Mouse (Mus musculus) MN1 (cell line): Measurements from ENCODE around the gene Eftud2.

ENCODE experiments used
- DNase-seq: peaks from one replicate; pipeline ENCODE4 v3.0.0-alpha.2; 2016; ENCODE audit warnings: low spot score

Eftud2 gene

GRCm38 (mm10) chr11:102880585-102881313, at the start of gene Eftud2, which contains the start of gene Ccdc103:
TSS of gene Eftud2 (minus strand) at chr11:102880985.
TSS of gene Ccdc103 (plus strand) at chr11:102881204.
- DNase-seq, result peak; percentile 92

DNA sequence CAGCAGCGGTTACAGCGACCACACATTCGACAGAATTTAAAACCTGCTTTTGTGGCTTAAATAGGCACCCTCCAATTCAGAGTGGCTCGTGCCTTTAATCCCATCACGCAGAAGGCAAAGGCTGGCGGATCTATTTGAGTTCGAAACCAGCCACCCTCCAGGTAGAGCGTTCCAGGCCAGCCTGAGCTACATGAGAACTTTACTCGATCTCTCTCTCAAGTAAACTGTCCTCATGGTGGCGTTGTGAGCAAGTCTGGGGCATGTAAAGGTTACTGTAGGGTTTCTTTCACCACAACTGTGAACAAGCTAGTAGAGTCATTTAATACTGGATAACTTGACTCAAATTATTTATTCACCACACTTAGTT, 44.5 kb upstream of the Eftud2 start:
- DNase-seq, result peak; percentile 74

GRCm38 (mm10) chr11:102924557-102925350, 44.0 kb upstream of the Eftud2 start, which contains the start of gene Kif18b:
TSS of gene Kif18b (minus strand) at chr11:102925124.
- DNase-seq, result peak; percentile 97

DNA sequence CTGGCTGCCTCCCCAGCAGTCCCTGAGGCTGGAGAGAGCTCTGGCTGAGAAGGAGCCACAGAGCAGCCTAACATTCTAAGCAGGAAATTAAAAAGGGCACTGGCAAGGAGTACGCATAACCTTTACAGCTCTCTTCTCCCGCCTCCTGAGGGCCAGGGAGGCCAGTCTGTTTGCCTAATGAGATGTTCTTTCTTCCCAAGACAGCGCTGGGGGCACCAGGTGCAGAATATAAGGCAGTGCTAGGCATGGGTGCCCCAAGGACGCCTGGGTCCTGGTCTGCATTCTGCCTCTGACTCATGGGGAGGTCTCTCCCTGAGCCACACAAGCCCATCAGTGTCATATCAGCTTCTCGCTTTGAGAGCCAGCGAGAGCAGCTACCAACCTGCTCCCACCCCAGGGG, 40.7 kb upstream of the Eftud2 start:
- DNase-seq, result peak; percentile 43

GRCm38 (mm10) chr11:102918077-102918476, 37.3 kb upstream of the Eftud2 start:
- DNase-seq, result no peak

DNA sequence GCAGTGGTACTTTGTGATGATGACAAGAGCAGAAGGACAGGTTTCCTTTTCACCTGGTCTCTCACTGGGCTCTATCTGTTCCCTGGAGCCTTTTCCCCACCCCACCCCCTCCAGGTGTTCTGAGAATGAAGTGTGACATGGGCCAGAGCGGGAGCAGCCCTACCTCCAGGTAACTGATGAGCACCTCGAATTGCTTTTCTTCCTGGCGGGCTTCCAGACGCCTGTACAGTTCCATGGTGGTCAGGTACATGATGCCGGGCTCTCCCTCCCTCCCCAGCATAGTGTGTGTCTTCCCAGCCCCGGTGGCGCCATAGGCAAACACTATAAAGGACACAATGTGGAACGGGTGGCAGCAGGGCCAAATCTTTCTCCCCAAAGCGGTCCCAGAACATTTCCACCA, 34.6 kb upstream of the Eftud2 start:
- DNase-seq, result no peak

DNA sequence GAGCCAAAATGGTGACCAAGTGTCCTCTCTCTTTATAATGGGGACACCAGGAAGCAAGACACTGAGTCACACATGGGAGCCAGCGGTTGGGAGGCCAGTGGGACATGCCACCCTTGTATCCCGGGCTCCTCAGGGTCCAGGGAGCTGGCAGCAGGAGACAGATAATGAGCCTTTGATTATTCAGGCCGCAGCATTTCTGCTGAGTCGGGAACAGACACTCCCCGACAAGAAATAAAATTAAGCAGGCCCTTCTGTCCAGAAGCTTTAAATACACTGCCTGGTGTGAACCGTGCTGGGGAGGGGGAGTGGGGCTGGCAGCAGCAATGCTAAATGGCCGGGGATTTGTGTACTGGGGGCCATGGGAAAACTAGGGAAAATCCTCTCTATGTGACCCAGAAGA, 30.6 kb upstream of the Eftud2 start:
- no peak for DNase-seq

DNA sequence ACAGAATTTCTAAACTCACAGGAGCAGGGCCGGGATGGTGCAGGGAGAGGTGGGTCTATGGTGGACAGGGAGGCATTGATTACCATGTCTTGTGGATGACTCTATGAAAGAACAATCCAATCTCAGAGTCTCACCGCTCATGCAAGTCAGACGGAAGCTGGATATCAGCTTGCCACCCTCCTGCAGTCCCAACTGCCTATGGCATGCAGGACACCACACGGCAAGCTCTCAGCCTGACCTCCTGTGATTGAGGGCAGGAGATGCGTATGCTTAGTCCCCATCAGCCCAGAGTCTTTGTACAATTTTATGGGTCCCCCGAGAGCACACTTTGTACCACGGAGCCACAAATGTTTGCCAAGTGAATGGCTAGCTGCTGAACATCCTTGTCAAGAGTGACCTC, 22.9 kb upstream of the Eftud2 start:
- DNase-seq, result no peak

DNA sequence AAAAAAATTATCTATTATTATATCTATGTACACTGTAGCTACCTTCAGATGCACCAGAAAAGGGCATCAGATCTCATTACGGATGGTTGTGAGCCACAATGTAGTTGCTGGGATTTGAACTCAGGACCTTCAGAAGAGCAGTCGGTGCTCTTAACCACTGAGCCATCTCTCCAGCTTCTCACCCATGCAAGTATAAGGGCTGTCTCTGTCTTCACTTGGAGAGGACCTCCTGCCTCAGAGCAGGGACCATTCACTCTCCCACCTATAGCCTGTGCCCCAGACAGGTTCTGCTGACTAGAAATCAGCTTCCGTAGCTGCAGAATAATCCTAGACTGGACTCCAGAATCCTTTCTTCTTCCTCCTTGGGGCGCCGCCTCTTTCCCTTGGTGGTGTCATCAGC, 21.3 kb upstream of the Eftud2 start:
- no peak for DNase-seq

- no peak for DNase-seq
These were observed 20.4 kb upstream of the Eftud2 start for GRCm38 (mm10) chr11:102901199-102901598.

GRCm38 (mm10) chr11:102900763-102901162, 20.0 kb upstream of the Eftud2 start, which contains the start of gene Gfap:
TSS of gene Gfap (minus strand) at chr11:102900912.
- peak; percentile 91 for DNase-seq

DNA sequence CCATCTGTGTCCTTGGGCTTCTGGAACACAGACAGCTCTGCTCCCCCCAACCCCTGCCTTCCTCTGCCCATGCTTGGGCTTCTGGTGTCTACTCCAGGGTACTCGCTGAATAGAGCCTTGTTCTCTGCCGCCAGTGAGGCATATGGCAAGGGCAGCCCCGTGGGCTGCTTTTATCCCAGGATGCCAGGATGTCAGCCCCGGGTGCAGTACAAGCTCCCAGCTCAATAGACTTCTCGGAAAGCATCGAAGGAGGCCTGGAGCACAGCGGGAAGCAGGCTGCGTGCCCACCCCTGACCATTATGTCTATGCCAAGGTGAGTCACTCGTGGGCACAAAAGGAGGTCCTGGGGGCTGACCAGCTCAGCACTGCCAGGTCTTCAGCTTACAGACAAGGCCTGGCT, 17.6 kb upstream of the Eftud2 start:
- DNase-seq, result no peak

DNA sequence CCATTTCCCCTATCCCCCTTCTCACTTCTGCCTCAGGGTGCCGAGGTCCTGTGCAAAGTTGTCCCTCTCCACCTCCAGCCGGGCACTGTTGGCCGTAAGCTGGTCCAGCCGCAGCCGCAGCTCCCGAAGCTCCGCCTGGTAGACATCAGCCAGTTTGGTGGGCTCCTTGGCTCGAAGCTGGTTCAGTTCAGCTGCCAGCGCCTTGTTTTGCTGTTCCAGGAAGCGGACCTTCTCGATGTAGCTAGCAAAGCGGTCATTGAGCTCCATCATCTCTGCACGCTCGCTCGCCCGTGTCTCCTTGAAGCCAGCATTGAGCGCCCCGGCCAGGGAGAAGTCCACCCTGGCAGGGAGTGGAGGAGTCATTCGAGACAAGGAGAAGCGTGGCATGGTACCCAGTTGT, 15.9 kb upstream of the Eftud2 start:
- DNase-seq, result no peak

DNA sequence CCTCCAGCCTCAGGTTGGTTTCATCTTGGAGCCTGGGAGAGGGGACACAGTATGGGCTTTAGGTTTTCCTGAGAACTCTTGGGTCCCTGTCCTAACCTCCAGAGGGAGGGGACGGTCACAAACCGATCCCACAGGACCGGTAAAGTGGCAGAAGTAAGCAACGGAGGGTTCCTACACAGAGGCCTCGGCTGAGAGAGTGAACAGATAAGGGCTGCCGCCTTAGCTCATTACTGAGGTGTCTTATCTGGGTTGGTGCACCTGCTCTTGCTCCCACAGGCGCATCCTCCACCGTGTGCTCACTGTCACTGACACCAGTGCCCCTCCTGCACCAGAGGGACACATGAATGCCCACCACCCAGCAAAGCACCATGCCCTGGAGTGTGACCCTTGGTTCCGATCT, 15.0 kb upstream of the Eftud2 start:
- no peak for DNase-seq

- no peak for DNase-seq
These were observed 13.9 kb upstream of the Eftud2 start for GRCm38 (mm10) chr11:102894716-102895115.

- DNase-seq, result no peak
These were observed 12.3 kb upstream of the Eftud2 start for GRCm38 (mm10) chr11:102893015-102893651.

DNA sequence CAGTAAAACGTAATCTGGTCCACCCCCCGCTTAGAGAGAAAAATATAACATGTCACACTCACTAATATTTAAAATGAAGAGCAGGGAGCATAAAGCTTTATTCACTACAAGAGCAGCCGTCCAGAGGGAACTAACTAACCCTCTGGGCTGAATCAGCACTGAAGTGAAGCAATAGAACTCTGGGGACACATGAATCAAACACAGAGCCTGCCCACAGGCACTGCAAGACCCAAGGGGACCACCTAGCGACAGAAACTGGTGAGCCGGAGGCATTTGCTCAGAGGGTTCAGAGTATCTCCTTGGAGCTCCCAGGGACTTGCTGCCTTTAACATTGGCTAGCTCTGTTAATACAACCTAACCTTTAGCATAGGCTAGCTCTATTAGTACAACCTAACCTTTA, 9.3 kb upstream of the Eftud2 start:
- no peak for DNase-seq

DNA sequence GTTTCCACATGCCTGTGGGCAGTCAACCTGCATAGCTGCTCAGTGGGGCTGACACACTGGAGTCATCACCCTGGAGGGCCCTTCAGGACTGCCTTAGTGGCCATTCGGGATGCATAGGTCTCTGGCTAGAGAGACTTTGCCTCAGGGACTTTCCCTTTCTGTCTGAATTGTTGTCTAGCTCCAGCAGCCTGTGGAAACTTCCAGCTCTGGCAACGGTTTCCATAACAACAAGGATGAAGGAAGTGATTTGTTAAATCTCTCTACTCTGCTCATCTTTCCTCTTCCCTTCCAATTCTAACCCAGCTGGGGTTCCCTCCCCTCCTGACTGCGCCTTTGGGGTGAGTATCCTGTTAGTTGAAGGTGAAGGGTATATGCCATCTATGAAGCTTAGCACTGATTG, 7.3 kb upstream of the Eftud2 start:
- DNase-seq, result no peak

DNA sequence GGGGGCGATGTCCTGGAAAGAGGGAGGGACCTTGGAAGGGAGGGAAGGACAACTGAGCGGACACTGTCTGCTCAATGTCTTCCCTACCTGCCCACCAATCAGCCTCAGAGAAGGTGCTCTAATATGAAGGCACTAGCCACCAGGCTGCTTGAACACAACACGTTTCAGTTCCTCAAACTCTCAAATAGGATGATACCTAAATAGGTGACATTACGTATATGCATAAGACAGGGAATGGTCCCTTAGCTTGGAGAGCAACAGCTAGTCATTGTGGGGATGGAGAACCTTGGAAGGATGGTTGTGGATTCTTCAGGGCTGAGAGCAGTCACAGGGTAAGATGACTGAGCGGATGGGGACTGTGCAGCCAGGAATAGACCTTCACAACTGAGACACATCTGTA, 6.6 kb upstream of the Eftud2 start:
- DNase-seq, result no peak

GRCm38 (mm10) chr11:102884616-102885219, 3.9 kb upstream of the Eftud2 start, which contains the start of gene Fam187a:
TSS of gene Fam187a (plus strand) at chr11:102885169.
- DNase-seq, result peak; percentile 53

- DNase-seq, result peak; percentile 22
These were observed 771 bp upstream of the Eftud2 start for GRCm38 (mm10) chr11:102881314-102882198.
